Mouse (Mus musculus): Measurements from ENCODE around the gene Cep164.
"Not testable (repeated sequence)": the region's sequence is repeated elsewhere in the genome, so short reads cannot be mapped to it uniquely, and the experiment has no call there.

The Cep164 gene

GRCm38 (mm10) chr9:45783249-45784069 is 45.0 kb downstream of the Cep164 start:
- peak in 1 of 2 experiments; percentile 54 for DNase-seq

- DNase-seq, result no peak
Measured at GRCm38 (mm10) chr9:45779201-45779600, 49.3 kb downstream of the Cep164 start.

- not testable (repeated sequence) for DNase-seq
Measured at GRCm38 (mm10) chr9:45776176-45776575, 52.3 kb downstream of the Cep164 start.

GRCm38 (mm10) chr9:45774088-45774487 is 54.4 kb downstream of the Cep164 start:
- no peak for DNase-seq

GRCm38 (mm10) chr9:45769596-45769995 is 58.9 kb downstream of the Cep164 start:
- DNase-seq, result no peak

- DNase-seq, result no peak
Measured at GRCm38 (mm10) chr9:45768421-45768820, 60.1 kb downstream of the Cep164 start.

- DNase-seq, result peak; percentile 61 to 68
Measured at GRCm38 (mm10) chr9:45767155-45767554, 61.3 kb downstream of the Cep164 start.

GRCm38 (mm10) chr9:45766195-45766594 is 62.3 kb downstream of the Cep164 start:
- no peak for DNase-seq

GRCm38 (mm10) chr9:45754452-45755091 is 73.9 kb downstream of the Cep164 start:
- peak; percentile 89 to 92 for DNase-seq

- peak; percentile 58 to 67 for DNase-seq
Measured at GRCm38 (mm10) chr9:45749917-45750316, 78.6 kb downstream of the Cep164 start.

- DNase-seq, result no peak
Measured at GRCm38 (mm10) chr9:45745451-45745850, 83.0 kb downstream of the Cep164 start.

GRCm38 (mm10) chr9:45740584-45740980 is 87.9 kb downstream of the Cep164 start:
- peak; percentile 87 to 89 for DNase-seq

- peak; percentile 88 for DNase-seq
Measured at GRCm38 (mm10) chr9:45739702-45740583, 88.5 kb downstream of the Cep164 start.

- DNase-seq, result peak; percentile 79 to 84
Measured at GRCm38 (mm10) chr9:45739001-45739701, 89.3 kb downstream of the Cep164 start.

- DNase-seq, result peak; percentile 69 to 71
Measured at GRCm38 (mm10) chr9:45733246-45733645, 95.2 kb downstream of the Cep164 start.

GRCm38 (mm10) chr9:45731851-45732250 is 96.6 kb downstream of the Cep164 start:
- DNase-seq, result peak; percentile 62 to 70

- DNase-seq, result no peak
Measured at GRCm38 (mm10) chr9:45719997-45720396, 108.5 kb downstream of the Cep164 start.
